Mouse (Mus musculus) liver, embryonic 16.5 days (tissue): ENCODE data around the gene Wsb2. TPM values are rescaled to one million over a fixed set of nuclear protein-coding genes. Genes with fewer than 3 reads are reported as not detected.
A peak's percentile ranks its signal among the peaks of the same experiment; 100 is the strongest.
"Not testable (repeated sequence)": the region's sequence is repeated elsewhere in the genome, so short reads cannot be mapped to it uniquely, and the experiment has no call there.

Experiments used
- ATAC-seq: fragments of 200-750 bp; cut with Nextera tagmentation; 2 replicates; pipeline ENCODE4 v1.8.0; 2017; ENCODE audit warnings: low read depth, mild to moderate bottlenecking, moderate number of reproducible peaks, moderate library complexity
- H3K27ac ChIP-seq: fragments of 300-500 bp; sonication (generic); 2 replicates; pipeline ENCODE4 v1.5.1; 2014; ENCODE audit warnings: mild to moderate bottlenecking, low read length
- H3K27me3 ChIP-seq: fragments of 300-500 bp; sonication (generic); 2 replicates; pipeline ENCODE4 v1.6.1; 2014; ENCODE audit warnings: low read depth, low read length, mixed read lengths; ENCODE audit not compliant: control insufficient read depth, insufficient read depth
- H3K36me3 ChIP-seq: fragments of 300-500 bp; sonication (generic); 2 replicates; pipeline ENCODE4 v1.6.1; 2014; ENCODE audit warnings: mild to moderate bottlenecking; ENCODE audit not compliant: control insufficient read depth, insufficient read depth
- H3K4me1 ChIP-seq: fragments of 300-500 bp; sonication (generic); 2 replicates; pipeline ENCODE4 v1.6.1; 2014; ENCODE audit warnings: low read depth, low read length, mixed read lengths; ENCODE audit not compliant: control insufficient read depth
- H3K4me2 ChIP-seq: fragments of 300-500 bp; sonication (generic); 2 replicates; pipeline ENCODE4 v1.6.1; 2014; ENCODE audit warnings: low read depth, low read length, mixed read lengths
- H3K4me3 ChIP-seq: fragments of 300-500 bp; sonication (generic); 2 replicates; pipeline ENCODE4 v1.5.1; 2014; ENCODE audit warnings: low read depth, mild to moderate bottlenecking, low read length
- H3K9ac ChIP-seq: fragments of 300-500 bp; sonication (generic); 2 replicates; pipeline ENCODE4 v1.6.1; 2014; ENCODE audit warnings: low read depth, low read length
- H3K9me3 ChIP-seq: fragments of 300-500 bp; sonication (generic); replicated peaks from 2 replicates; pipeline ENCODE4 v1.6.1; 2016; ENCODE audit warnings: low read length; ENCODE audit not compliant: control insufficient read depth
- WGBS: fragments of 180-500 bp; shearing (Covaris S2); extraction: QIAGEN DNeasy Blood & Tissue Kit; methylation state at CpG from one replicate; pipeline ENCODE4 v1.1.7; 2014; ENCODE audit not compliant: insufficient replicate concordance; 5-methylcytosine and 5-hydroxymethylcytosine counted together
- polyA plus RNA-seq: library from polyadenylated mRNA; unstranded; fragments of >200 nt; fragmentation: Nextera tagmentation; extraction: Ambion mirVana; gene quantifications from 2 replicates; pipeline ENCODE4 v1.2.1, GENCODE M21; 2015

Gene Wsb2
- polyA plus RNA-seq, 1 experiment from 2014 or later, result 20.5 TPM

GRCm38 (mm10) chr5:117388877-117389276, 31.8 kb downstream of the Wsb2 start, which contains the start of gene Rfc5:
Rfc5 (minus strand) TSS chr5:117389047.
- peak within 1 kb of the TSS; percentile 88 for H3K4me2 ChIP-seq
- H3K9me3 ChIP-seq, result no peaks in the 10 kb centered on the region
- peak within 1 kb of the TSS; percentile 72 for H3K27ac ChIP-seq
- peaks cover 10% of the 10 kb centered on the region for H3K4me1 ChIP-seq
- WGBS, result under 1% methylated on average over 36 of the region's 44 CpGs
- peak within 1 kb of the TSS; percentile 89 for H3K9ac ChIP-seq
- peak within 1 kb of the TSS; percentile 92 for H3K4me3 ChIP-seq
- peak; percentile 97 for ATAC-seq
- no peaks in the 10 kb centered on the region for H3K27me3 ChIP-seq
- peaks cover 5% of the 10 kb centered on the region; the same call in 1 of the 2 replicates for H3K36me3 ChIP-seq

- Histone ChIP-seq H3K4me2 (no peak overlapping the region), H3K9ac (no peak overlapping the region), H3K9me3 (no peaks in the 10 kb centered on the region), H3K27ac (no peak overlapping the region), H3K36me3 (no peaks in the 10 kb centered on the region), H3K4me3 (no peak overlapping the region), H3K4me1 (peaks cover 10% of the 10 kb centered on the region), H3K27me3 (no peaks in the 10 kb centered on the region)
- no peak for ATAC-seq
- 37% methylated on average over 1 of the region's 1 CpGs for WGBS
These were observed 33.8 kb downstream of the Wsb2 start for GRCm38 (mm10) chr5:117390895-117391294.

- no peak overlapping the region for H3K4me2 ChIP-seq
- no peaks in the 10 kb centered on the region for H3K27me3 ChIP-seq
- no peaks in the 10 kb centered on the region for H3K4me1 ChIP-seq
- ATAC-seq, result no peak
- H3K9ac ChIP-seq, result no peak overlapping the region
- no peaks in the 10 kb centered on the region for H3K9me3 ChIP-seq
- no peak overlapping the region for H3K4me3 ChIP-seq
- H3K27ac ChIP-seq, result no peak overlapping the region
- no peaks in the 10 kb centered on the region for H3K36me3 ChIP-seq
- 63% methylated on average over 5 of the region's 5 CpGs for WGBS
These were observed 38.7 kb downstream of the Wsb2 start for GRCm38 (mm10) chr5:117395834-117396233.

GRCm38 (mm10) chr5:117396596-117397014, 39.5 kb downstream of the Wsb2 start:
- no peak overlapping the region; the same call in 1 of the 2 replicates for H3K27ac ChIP-seq
- ATAC-seq, result no peak

GRCm38 (mm10) chr5:117397371-117397770, 40.3 kb downstream of the Wsb2 start:
- Histone ChIP-seq H3K4me2 (no peak overlapping the region), H3K4me1 (no peaks in the 10 kb centered on the region), H3K4me3 (no peak overlapping the region), H3K9me3 (no peaks in the 10 kb centered on the region), H3K27me3 (no peaks in the 10 kb centered on the region), H3K36me3 (no peaks in the 10 kb centered on the region), H3K9ac (no peak overlapping the region), H3K27ac (no peak overlapping the region)
- ATAC-seq, result no peak
- 56% methylated on average over 6 of the region's 6 CpGs for whole genome bisulfite sequencing

More at GRCm38 (mm10) chr5:117396596-117397014, 39.5 kb downstream of the Wsb2 start:
- Histone ChIP-seq H3K9ac (no peak overlapping the region), H3K27me3 (no peaks in the 10 kb centered on the region), H3K4me1 (no peaks in the 10 kb centered on the region), H3K4me3 (no peak overlapping the region), H3K36me3 (no peaks in the 10 kb centered on the region), H3K9me3 (no peaks in the 10 kb centered on the region), H3K4me2 (no peak overlapping the region)
- WGBS, result 41% methylated on average over 6 of the region's 6 CpGs

GRCm38 (mm10) chr5:117398007-117398550, 41.0 kb downstream of the Wsb2 start:
- Histone ChIP-seq H3K36me3 (no peaks in the 10 kb centered on the region), H3K4me1 (no peaks in the 10 kb centered on the region), H3K4me3 (no peak overlapping the region), H3K27ac (no peak overlapping the region), H3K4me2 (no peak overlapping the region), H3K27me3 (no peaks in the 10 kb centered on the region), H3K9ac (no peak overlapping the region), H3K9me3 (no peaks in the 10 kb centered on the region)
- no peak for ATAC-seq
- 65% methylated on average over 4 of the region's 5 CpGs for WGBS

- no peaks in the 10 kb centered on the region for H3K9me3 ChIP-seq
- no peak for ATAC-seq
- WGBS, result 71% methylated on average over 9 of the region's 9 CpGs
These were observed 42.2 kb downstream of the Wsb2 start for GRCm38 (mm10) chr5:117399281-117399680.

GRCm38 (mm10) chr5:117403609-117404008, 46.5 kb downstream of the Wsb2 start:
- Histone ChIP-seq H3K27me3 (no peaks in the 10 kb centered on the region), H3K9ac (no peak overlapping the region), H3K36me3 (no peaks in the 10 kb centered on the region), H3K4me2 (no peak overlapping the region), H3K9me3 (no peaks in the 10 kb centered on the region), H3K27ac (no peak overlapping the region), H3K4me1 (no peaks in the 10 kb centered on the region), H3K4me3 (no peak overlapping the region)
- WGBS, result 69% methylated on average over 8 of the region's 8 CpGs
- ATAC-seq, result no peak

More at GRCm38 (mm10) chr5:117399281-117399680, 42.2 kb downstream of the Wsb2 start:
- H3K9ac ChIP-seq, result no peak overlapping the region
- no peaks in the 10 kb centered on the region for H3K4me1 ChIP-seq
- no peak overlapping the region for H3K4me3 ChIP-seq
- H3K27ac ChIP-seq, result no peak overlapping the region
- H3K36me3 ChIP-seq, result no peaks in the 10 kb centered on the region
- no peak overlapping the region for H3K4me2 ChIP-seq
- no peaks in the 10 kb centered on the region for H3K27me3 ChIP-seq

GRCm38 (mm10) chr5:117404671-117405070, 47.6 kb downstream of the Wsb2 start:
- ATAC-seq, H3K4me3 ChIP-seq: not testable (repeated sequence)
- WGBS, result 64% methylated on average over 2 of the region's 2 CpGs

More at GRCm38 (mm10) chr5:117404671-117405070, 47.6 kb downstream of the Wsb2 start:
- H3K27me3 ChIP-seq, H3K4me2 ChIP-seq, H3K27ac ChIP-seq, H3K36me3 ChIP-seq, H3K4me1 ChIP-seq, H3K9me3 ChIP-seq, H3K9ac ChIP-seq: not testable (repeated sequence)
